Mouse (Mus musculus) gastrocnemius, postnatal 36 days (tissue): Measurements from ENCODE around the gene 6030408B16Rik. TPM values are rescaled to one million over a fixed set of nuclear protein-coding genes. Genes with fewer than 3 reads are reported as not detected.
A peak's percentile ranks its signal among the peaks of the same experiment; 100 is the strongest.

Experiments used
- DNase-seq, 2 experiments: peaks; one replicate each; pipeline ENCODE4 v3.0.0; 2022
- intact Hi-C: fragments of 180-260 bp; cut with DNase I; formaldehyde crosslinking; loops from one replicate; pipeline ENCODE4 v1.15.1; 2025
- total RNA-seq, 2 experiments: library from RNA; stranded (reverse); gene quantifications; 2 replicates each; pipeline ENCODE4 v1.2.3; 2021

The 6030408B16Rik gene
- total RNA-seq, 2 experiments from 2014 or later, result 0.23 to 0.44 TPM

DNA sequence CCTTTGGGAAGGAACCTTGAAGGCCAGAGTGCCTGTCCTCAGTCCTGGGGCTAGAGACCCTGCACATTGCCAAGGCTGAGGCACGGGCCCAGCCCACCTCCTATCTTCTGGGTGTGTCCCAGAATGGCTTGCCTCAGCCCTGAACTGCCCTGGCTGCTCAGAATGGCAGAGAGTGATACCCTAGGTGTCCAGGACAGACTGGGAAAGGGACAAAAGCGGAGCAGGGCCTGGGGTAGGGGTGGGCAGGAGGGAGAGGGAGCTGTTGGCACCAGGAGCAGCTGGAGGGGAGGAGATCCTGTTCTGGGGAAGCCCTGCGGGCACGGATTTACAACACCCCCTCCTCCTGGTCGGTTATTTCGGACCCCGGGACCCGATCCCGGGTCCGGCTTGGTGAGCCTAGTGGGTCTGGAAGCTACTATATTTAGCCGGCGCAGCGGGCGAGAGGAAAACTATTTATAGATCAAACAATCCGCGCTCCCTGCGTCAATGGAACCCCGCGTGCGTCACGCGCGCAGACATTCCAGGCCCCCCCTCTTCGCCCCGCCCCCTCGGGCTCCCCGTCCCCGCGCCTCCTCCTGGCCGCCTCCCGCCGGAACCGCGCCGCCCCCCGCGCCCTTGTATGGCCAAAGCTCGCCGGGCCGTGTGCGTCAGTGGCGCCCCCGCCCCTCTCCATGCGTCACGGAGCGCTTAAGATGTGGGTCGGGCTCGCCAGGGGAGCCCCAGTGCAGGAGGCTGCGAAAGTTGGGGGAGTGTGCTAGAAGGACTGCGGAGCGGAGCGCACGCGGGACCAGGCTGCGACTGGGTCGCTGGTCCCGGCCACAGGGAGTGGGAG is 26.7 kb upstream of the 6030408B16Rik start:
- intact Hi-C loops, result no loop called here
- peak; percentile 90 to 97 for DNase-seq

DNA sequence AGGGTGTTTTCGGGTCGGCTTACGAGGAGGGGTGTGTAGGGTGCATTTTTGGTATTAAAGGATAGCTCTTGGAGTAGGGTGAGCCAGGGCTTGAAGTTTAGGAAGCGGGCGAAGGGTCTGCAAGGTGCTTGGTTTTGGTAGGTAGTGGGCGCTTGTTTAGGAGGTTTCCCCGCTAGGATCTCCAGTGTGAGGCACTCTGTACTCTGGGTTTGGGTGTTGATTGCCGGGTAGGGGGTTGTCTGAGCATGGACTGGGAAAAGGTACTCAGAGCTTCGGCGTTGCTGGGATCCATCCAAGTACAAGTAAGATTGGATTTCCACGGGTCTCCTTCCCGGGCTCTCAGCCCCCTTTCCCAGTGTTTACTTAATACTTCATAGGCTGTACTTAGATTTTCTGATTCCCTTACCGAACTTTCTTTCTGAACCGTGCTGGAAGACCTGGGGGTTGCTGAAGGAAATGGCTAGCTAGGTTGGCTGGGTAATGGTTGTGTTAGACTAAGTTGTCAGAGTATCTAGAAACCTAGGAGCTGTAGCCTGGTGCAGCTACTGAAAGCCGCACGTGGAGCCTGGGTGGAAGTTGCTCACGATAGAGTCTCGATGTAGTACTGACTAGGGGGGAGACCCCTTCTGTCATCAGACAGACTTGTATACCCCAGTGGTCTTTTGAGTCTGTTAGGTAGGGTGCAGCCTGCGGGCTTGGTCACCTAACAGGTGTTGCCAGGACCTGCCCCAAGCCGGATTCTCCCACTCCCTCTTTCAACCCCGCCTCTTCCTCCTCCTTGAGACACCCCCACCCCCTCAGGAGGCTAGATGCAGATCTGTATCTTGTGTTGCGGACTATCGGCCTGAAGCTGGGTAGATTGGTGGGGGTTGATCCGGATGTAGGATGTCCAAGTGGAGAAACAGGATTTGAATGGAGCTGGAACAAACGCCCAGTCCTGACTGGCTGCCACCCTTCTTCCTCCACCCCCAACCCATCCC is 25.7 kb upstream of the 6030408B16Rik start:
- intact Hi-C loops, result no loop called here
- DNase-seq, result no peak

DNA sequence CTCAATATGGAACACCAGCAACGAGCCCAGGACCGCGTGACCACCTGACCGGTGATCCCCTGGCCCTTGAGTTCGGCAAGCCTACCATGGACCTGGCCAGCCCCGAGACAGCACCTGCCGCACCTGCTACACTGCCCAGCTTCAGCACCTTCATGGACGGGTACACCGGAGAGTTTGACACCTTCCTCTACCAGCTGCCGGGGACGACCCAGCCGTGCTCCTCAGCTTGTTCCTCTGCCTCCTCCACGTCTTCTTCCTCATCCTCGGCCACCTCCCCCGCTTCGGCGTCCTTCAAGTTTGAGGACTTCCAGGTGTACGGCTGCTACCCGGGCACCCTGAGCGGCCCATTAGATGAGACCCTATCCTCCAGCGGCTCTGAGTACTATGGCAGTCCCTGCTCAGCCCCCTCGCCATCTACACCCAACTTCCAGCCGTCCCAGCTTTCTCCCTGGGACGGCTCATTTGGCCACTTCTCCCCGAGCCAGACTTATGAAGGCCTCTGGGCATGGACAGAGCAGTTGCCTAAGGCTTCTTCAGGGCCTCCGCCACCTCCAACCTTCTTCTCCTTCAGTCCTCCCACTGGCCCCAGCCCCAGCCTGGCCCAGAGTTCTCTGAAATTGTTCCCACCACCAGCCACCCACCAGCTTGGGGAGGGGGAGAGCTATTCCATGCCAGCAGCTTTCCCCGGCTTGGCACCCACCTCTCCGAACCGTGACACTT is 22.8 kb upstream of the 6030408B16Rik start:
- no peak for DNase-seq
- intact Hi-C loops, result no loop called here

DNA sequence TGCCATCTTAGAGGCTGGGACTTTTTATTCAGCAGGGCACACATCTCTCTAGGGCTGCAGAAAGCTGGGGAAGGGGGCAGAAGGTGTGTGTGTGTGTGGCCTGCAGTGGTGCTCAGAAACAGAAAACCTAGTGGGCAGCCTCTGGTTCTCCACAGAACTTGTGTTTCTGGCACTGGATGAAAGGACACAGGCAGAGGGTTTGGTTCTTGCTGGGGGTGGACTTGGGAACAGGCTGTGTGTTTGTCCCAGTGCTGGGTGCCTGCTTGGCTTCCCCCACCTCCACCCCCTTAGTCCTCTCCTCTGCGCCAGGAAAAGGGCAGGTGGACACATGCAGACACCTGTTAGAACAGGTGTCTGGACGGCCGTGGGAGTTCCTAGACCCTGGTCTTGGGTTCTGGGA is 21.9 kb upstream of the 6030408B16Rik start:
- intact Hi-C loops, result no loop called here
- no peak for DNase-seq

DNA sequence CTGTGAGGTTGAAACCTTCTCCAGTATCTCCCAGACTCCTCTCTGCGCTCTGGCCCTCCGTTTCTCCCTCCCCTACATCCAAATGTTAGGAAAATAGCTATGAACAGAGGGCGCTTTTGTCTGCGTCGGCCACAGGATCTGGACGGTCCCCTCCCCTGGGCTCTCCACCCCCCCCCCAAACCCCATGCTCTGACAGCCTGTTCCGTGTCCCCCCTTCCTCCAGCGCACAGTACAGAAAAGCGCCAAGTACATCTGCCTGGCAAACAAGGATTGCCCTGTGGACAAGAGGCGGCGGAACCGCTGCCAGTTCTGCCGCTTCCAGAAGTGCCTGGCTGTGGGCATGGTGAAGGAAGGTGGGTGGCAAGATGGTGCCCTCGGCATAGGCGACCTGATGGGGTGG is 21.5 kb upstream of the 6030408B16Rik start:
- intact Hi-C loops, result no loop called here
- DNase-seq, result no peak

DNA sequence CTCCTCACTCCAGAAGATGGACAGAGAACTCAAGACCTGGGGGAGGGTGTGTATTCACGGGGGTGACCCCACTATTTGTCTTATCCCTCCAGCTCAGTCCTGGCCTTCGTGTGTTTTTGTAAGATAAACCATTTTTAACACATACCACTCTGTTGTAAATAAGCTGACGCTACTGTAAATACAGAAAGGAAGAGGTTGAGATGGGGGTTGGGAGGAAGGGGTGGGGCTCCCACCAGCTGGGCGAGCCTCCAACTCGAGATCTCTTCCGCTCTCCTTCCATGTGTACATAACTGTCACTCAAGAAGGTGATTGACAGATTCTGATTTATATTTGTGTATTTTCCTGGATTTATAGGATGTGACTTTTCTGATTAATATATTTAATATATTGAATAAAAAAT is 18.6 kb upstream of the 6030408B16Rik start:
- intact Hi-C loops, result no loop called here
- DNase-seq, result no peak

DNA sequence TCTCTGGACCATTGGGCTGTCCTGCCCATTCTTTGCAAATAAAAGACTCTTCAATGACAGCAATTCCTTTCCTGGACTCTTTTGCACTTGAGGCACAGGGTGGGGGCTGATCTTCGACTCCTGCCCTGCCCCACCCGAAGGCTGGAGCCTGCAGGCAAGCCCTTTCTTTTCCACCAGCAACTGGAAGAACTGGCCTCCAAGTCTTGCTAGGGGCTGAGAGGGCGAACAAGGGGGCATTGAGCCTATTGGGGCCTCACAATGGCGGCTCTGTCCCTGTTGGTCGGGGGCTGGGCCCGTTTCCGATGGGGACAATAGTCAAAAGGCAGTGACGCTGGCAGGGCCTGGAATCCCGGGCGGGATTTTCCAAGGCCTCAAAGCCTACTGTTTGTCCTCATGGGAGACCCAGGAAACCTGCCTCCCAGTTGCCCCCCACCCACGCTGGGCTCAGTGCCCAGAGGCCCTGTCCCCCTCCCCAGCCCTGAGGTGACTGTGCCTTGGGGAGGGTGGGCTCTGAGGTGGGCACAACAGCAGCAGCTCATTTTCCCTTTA is 15.6 kb upstream of the 6030408B16Rik start:
- intact Hi-C loops, result no loop called here
- DNase-seq, result no peak

DNA sequence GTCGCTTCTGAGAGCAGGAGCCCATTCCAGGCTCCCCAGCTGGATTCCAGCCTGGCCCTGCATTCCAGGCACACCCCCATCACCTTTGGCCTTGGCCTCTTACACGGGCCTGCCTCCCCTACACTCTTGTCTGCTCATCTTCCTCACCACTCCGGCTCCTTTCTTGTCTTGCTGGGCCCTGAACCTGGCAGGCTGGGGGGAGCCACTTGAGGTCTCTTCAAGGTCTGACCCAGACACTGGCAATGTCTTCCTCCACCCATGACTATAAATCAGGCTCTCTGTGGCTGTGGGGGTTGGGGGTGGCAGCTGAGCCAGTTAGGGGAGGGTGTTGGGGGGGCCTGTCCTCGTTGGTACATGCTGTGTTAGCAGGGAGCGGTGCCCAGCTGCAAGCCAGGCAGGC is 14.4 kb upstream of the 6030408B16Rik start:
- intact Hi-C loops, result no loop called here
- DNase-seq, result peak in 1 of 2 experiments; percentile 60

DNA sequence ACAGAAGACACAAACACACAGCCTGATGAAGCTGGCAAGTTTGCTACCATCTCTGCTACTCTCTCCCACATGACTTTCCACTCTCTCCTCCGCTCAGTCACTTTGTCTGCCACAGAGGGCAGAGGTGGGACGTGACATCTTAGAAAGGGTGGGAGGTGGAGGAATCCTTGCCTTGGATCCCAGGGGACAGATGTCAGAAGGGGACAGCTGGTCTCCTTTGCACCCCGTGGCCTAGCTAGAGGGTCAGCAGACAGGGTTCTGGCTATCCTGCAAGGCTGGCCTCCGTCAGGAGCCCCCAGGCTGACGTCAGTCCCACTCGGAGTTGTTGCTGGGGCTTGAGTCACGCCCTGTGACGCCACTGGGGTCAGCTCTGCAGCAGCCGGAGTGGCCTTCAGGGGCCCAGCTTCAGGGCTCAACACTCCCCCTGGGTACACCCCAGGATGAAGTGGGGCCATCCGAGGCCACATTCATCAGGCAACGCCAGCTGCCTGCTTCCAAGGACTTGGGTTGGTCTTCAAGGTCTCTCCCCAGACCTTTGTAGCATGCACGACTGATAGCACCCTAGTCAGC is 13.5 kb upstream of the 6030408B16Rik start:
- intact Hi-C loops, result no loop called here
- DNase-seq, result no peak

DNA sequence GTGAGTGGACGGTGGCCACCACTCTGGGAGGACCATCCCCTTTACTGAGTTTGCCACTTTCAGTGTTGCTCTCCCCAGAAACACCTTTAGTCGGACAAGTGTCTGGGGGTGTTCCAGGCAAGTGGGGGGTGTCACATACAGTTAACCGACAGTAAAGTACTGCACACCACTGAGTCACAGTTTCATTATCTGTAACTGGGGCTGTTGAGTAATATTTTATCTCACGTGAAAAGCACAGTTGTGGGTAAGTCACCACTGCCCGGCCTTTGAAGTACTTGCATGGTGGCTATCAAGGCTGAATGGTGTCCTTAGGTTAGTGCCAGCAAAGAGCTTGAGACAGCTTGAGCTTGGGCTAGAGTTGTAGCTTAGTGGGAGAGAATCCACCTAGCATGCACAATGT is 10.5 kb upstream of the 6030408B16Rik start:
- intact Hi-C loops, result loop anchor here (2.0 kb wide), 1 partner anchor 42 kb away; no protein-coding TSS in a partner anchor
- DNase-seq, result no peak

DNA sequence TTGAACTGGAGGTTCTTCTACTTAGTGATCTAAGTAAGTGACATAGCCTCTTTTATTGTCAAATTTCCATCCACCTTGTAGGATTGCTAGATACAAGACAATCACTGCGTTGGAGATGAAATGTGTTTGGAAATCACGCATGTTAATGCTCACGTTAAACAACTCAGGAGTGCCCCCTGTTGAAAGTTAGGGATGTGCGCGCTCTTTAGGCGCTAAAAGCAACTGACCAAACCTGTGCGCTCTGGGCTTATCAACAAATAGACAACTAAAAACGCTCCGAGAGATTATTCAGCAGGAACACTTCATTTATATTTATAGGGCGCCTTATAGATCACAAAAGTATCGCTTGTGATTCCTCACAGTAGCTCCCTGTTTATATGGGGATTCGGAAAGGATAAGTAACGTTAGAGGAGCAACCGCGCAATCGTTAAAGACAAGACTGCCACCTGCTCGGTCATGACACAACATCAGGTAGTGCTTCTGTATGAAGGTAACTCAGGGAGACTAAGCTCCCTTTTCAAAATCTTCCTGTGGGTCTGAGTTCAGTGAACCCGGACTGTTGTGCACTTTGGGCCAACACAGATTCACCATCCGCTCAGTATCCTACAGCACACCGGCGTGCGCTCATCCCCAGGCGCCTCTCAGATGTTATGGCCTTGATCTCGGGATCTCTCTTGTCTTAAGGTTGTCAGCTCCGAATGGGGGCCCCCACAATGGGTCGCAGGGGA is 9.7 kb upstream of the 6030408B16Rik start:
- intact Hi-C loops, result loop anchor here (2.0 kb wide), 1 partner anchor 43 kb away; no protein-coding TSS in a partner anchor
- DNase-seq, result peak in 1 of 2 experiments; percentile 62

DNA sequence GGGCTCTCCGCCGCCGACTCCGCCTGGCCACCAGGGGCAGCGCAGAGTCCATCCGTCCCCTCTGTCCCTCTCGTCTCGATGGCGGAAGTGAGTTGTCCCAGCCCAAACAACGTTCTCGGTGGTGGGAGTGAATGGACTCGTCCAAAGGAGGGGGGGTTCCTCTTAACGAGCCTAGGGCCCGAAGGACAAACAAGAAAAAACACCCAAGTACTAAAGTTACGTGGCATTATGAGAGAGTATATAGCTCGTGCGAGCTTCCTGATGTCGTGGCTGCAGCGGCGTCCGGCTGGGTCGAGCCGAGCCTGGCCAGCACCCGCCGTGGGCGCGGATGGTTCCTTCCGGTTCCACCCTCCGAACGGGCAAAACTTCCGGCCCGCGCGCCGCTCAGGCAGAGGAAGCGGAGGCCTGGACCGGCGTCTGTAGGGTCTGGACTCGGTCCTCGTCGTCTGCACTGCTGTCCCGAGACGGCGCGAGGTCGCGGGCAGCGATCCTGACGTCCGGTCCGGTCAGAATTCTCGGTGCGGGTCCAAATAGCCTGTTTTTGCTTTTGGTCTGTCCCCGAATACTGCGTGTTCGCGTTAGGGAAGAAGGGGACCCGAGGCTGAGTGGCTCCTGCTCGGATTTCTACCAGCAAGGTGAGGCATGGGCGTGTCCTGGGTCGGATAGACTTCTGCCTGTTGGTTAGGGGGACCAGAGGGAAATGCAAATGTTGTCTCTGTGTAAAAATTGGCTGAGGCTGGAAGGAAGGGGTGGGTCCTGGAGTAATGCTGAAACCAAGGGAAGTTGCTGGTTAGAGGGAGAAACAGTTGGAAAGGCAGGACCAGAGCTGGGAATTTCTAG is 8.9 kb upstream of the 6030408B16Rik start, which contains the start of gene Atg101:
TSS of gene Atg101 (plus strand) at position 362 of the 840 bp plus-strand sequence.
- intact Hi-C loops, result loop anchor here (2.0 kb wide), 2 partner anchors 31 to 43 kb away; no protein-coding TSS in a partner anchor
- DNase-seq, result peak; percentile 84 to 87

DNA sequence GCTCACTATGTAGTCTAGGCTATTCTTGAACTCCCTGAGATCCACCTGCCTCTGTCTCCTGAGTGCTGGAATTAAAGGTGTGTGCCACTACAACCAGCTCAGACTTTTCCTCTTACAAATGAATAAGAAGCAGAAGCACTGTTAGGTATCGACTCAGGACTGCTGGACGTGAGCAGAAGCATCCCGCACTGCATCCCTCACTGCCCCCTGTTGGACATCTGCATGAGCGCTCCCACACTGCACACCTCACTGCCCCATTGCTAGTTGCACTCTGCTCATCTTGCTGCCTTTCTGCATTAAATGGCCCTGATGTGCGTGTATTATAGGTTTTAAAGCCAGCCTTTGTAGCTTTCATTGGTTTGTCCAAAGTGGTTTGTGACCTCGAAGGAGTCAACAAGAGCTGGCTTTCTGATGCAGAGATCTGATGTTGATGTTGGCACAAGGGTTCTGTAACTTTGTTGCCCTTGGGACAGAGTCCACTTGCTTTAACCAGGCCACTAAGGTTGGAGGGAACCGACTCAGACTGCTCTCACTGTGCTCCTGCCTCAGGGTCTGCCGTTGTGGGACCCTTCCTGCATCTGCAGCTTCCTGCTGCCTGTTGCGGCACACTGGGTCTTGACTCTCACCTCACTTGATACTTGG is 6.8 kb upstream of the 6030408B16Rik start:
- intact Hi-C loops, result loop anchor here (5.0 kb wide), 1 partner anchor 64 kb away; the partner anchor contains the start of gene Grasp
- DNase-seq, result no peak

DNA sequence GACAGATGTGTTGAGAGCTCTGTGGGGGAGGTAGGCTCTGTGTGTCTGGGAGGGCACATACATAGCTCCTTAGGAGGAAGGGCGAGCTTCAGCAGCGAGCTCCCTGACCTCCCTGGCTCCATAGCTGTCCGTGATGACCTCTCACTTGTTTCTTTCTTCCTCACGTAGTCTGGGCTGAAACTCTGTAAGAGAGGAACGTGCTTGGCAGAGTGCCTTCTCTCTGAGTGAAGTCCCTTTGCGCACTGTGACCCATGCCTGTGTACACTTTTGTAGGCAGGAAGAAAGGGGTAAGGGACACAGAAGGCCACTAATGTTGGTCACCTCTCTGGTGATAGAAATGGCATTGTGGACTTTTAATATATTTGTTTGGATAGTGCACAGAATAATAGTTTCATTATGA is 5.7 kb upstream of the 6030408B16Rik start:
- no peak for DNase-seq
- intact Hi-C loops, result loop anchor here (5.0 kb wide), 1 partner anchor 65 kb away; the partner anchor contains the start of gene Grasp

DNA sequence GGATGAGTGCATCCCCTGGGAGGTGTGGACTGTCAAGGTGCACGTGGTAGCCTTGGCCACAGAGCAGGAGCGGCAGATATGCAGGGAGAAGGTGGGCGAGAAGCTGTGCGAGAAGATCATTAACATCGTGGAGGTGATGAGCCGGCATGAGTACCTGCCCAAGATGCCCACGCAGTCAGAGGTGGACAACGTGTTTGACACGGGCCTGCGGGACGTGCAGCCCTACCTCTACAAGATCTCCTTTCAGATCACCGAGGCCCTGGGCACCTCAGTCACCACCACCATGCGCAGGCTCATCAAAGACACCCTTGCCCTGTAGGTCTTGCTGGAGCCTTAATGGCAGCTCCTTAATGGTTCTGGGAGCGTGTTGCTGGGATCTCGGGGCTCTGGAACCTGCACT is 2.7 kb upstream of the 6030408B16Rik start:
- DNase-seq, result no peak
- intact Hi-C loops, result no loop called here

DNA sequence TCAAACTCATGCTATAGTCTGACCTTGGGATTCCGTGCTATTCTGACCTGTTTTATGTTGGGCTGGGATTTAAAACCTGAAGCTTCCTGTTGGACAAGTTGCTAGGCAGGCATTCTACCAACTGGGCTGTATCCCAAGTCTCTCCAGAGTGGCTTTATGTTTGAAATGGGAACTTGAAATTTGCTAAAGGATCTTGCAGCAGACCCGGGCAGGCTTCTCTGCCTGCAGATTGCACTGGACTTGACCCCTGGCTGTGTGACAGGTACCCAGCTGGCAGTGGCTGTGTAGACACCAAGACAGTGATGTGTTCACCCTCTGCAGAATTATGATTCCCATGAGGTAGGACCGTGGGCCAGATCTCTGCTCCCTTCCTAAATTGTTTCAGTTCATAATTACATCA is 1.0 kb upstream of the 6030408B16Rik start:
- intact Hi-C loops, result no loop called here
- DNase-seq, result no peak
